Mouse (Mus musculus) testis, postnatal 10 days (tissue): ENCODE measurements around the gene Hectd2.
A peak's percentile ranks its signal among the peaks of the same experiment; 100 is the strongest.

Experiments
- DNase-seq: peaks from one replicate; pipeline ENCODE4 v3.0.0; 2021; ENCODE audit warnings: low spot score

The Hectd2 gene

GRCm38 (mm10) chr19:36554046-36554784, at the start of gene Hectd2:
Hectd2 (plus strand) TSS chr19:36554639.
- peak; percentile 81 for DNase-seq

- no peak for DNase-seq
These were observed 49.7 kb upstream of the Hectd2 start for GRCm38 (mm10) chr19:36504716-36505115.

- DNase-seq, result no peak
These were observed 43.1 kb upstream of the Hectd2 start for GRCm38 (mm10) chr19:36511305-36511704.

GRCm38 (mm10) chr19:36518461-36518860, 36.0 kb upstream of the Hectd2 start:
- DNase-seq, result no peak

DNA sequence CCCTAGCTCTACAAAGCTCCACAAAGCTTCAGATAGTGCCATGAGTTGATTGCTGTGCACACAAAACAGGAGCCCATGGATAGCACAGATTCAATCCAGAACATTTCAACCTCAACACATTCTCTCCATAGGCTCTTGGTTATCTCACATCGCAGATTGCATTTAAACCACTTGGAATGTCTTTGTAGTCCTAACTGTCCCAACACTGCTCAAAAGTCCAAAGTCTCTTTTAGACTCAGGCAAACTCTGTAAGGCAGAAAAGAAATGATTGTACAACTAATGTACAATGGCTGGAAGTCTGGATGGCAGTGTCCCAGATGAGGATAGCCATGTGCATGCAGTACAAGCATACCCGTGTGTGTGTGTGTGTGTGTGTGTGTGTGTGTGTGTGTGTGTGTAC, 32.9 kb upstream of the Hectd2 start:
- DNase-seq, result no peak

- no peak for DNase-seq
These were observed 31.8 kb upstream of the Hectd2 start for GRCm38 (mm10) chr19:36522558-36523195.

DNA sequence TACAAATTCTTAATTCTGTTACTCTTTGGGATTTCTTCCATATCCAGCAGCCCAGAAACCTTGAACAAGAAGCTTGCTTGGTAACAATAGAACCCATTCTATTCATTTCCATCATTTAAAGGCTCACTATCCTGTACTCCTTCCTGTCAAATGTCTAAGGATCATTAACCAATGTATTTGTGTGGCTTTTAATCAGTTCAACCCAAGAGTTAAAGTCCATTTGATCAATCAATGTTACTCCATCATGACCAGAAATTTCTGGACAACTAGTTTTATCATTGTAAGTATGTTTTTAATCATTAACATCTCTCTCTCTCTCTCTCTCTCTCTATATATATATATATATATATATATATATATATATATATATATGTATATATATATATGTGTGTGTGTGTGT, 29.4 kb upstream of the Hectd2 start:
- DNase-seq, result no peak

- DNase-seq, result peak; percentile 71
These were observed 21.4 kb upstream of the Hectd2 start for GRCm38 (mm10) chr19:36533082-36533481.

DNA sequence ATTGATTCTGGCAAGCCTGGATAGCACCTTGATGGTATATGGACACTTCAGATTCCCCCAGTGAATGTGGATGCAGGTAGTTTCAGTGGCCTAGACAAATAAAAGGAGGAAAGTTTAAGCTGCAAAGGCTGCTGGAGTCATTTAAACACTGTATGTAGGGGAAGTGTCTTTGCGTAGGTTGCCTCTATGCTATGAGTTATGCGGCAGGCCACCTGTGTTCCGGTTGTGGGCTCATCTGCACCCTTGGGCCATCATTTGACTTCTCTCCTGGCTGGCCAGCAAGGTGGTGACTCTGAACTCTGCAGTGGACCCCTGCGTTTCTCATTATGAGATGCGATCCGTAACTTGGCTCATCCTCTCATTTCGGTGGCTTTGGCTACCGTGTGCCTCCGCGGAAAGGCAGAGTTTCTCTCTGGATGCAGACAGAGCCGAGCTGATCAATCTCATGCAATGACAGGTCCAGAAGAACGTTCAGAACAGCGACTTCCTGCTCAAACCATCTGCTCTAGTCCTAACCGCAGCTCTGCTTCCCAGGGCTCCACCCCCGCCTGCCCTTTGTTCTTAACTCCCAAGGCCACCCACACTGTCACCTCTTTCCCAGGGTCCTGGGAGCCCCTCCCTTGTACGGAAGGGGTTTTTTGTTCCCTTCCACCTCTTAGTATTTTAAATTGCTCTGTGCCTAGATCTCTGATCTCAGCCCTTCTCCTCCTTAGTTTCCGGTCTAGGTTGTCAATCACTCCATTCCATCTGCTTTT, 20.3 kb upstream of the Hectd2 start:
- peak; percentile 58 for DNase-seq

DNA sequence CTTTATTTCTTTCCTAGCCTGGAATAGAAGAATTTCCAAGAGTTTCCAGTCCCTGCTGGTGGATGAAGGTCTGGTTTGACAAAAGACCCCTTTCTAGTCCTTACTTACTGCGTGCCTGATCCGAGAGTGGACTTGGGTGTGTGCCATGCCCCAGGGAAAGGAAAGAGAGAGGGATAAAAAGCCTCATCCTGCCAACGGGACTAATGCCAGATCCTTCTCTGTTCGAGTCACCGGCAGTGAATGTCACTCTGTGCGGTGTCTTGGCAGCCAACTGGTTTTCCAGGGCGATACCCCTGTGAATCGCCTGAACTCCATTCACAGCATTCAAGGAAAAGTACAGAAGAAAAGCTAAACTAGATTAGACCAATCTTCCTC, 19.7 kb upstream of the Hectd2 start:
- peak; percentile 67 for DNase-seq

DNA sequence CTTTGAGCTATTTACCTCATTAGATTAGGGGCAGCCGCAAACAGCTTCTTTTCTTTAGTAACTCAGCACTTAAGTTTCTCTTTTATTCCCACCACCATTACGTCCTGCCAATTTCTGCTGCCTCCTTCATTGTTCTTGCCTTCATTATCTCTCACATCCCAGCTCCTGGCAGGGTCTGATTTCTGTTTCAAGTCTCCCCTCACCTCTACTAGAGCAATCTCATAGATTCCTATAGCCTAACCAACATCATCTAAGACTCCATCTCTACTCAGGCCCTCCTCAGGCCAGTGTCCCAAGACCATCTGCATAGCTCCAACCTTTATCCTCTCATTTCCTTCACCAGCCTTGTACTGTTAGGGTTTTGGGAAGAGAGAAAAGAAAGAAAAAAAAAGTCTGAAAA, 19.3 kb upstream of the Hectd2 start:
- no peak for DNase-seq

DNA sequence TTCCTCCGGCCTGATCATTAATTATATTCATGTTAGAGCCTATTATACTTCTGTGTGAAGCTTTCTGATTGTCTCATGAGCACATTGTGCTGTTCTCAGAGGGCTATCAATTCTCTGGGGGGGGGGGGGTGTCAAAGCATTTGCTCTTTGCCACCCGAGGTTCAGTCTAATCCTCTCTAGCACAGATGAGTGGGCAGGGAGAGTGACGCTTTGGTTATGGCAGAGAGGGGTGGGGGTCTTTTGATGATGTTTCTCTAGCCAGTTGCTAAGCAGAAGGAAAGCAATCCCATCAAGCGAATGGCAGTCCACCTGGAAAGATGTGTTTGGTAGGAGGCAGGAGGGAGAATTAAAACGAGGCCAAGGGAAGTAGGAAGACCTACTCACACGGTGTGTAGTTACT, 18.6 kb upstream of the Hectd2 start:
- no peak for DNase-seq

DNA sequence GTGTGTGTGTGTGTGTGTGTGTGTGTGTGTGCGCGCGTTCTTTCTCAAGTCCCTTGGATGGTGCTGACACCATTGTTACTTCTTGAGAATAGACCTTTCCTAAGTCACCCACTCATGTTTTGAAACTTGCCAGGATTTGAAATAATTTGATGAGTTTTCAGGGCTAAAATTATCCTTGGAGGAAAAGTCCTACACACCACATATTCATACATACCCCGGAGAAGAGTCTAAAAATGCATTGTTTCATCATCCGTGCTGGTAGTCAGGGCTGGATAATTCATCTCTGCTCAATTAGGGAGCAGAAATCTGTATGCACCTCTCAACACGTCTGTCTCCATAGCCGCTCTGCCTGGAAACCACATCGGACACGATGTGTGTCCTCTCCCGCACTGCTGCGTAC, 17.5 kb upstream of the Hectd2 start:
- no peak for DNase-seq

DNA sequence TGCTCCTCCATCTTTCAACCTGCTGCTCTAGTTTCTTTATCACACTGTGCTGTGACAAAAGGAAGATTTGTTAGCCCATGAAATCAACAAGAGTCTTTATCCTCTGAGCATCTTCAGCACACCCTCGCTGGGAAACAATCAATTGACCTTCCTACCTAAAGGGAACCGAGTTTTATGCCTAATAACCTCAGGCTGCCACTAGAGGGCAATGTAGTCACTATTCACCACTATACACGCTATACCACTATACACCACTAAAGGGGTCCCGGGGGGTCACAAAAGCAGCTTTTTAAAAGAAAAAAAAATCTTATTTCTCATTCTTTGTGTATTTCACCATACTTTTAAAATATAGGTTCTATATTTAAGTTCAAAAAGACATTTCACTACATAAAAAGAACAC, 15.9 kb upstream of the Hectd2 start:
- no peak for DNase-seq

- DNase-seq, result no peak
These were observed 15.1 kb upstream of the Hectd2 start for GRCm38 (mm10) chr19:36539311-36539710.

DNA sequence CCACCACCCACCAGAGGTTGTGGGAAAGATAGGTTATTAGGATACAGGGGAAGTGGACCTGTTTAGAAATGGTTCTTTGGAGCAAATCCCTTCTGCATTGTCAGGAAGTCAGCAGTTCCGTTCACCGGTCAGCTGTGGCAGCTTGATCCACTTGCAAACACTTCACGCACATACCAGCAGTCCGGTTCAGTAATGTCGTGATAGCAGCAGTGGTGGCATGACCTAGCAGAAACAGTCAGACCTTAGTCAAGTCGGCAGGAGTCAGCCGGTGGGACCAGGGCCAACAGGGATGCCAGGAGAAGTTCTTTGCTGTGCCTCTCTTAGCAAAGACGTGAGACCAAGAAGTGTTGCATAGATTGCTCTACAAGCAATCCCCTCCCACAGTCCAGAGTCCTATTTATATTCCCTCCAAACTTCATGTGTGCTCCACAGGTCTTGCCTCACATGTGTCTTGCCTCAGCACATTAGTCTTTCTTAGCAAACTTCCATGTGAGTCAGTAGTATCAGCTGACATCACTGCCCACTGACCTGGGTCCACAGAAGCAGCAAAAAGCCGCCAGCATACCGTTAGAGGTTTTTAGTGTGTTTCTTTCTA, 14.3 kb upstream of the Hectd2 start:
- DNase-seq, result no peak

GRCm38 (mm10) chr19:36540776-36541175, 13.7 kb upstream of the Hectd2 start:
- no peak for DNase-seq

- no peak for DNase-seq
These were observed 836 bp upstream of the Hectd2 start for GRCm38 (mm10) chr19:36553561-36554045.

DNA sequence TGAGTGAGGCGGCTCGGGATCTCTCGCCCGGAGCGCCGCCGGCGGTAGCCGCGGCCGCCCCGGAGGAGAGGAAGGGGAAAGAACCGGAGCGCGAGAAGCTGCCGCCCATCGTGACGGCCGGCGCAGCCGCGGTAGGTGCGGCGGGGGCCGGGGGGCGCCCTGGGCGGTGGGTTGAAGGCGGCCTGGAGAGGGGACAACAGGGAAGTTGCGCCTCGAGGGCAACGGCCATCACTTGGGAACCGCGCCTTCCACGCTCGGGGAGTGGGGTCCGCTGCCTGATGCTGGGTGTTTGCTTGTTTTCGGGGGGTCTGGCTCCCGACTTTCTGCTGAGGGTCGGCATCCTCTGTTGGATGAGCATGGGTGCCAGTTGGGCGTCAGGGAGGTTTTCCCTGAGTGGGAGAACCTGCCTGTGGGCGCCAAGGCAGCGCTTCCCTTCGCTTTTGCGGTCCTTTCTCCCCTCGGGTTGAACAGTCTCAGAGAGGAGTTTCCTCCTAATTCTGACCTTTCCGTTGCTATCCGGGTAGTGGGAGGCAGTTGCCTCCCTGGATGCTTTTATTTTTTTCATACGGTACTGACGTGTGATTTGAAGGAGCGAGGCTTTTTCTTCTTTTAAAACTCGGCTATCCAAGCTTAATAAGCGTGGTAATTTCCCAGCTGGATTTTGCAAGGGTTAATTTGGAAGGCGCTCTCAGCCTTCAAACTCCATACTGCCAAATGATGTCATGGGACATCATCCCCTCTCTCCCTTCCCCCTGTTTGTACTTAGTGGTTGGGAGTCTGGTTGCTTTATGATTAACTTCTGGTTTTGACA, 551 bp downstream of the Hectd2 start:
- DNase-seq, result peak; percentile 76

GRCm38 (mm10) chr19:36559331-36559730, 4.9 kb downstream of the Hectd2 start:
- no peak for DNase-seq

GRCm38 (mm10) chr19:36560160-36560559, 5.7 kb downstream of the Hectd2 start:
- DNase-seq, result no peak

DNA sequence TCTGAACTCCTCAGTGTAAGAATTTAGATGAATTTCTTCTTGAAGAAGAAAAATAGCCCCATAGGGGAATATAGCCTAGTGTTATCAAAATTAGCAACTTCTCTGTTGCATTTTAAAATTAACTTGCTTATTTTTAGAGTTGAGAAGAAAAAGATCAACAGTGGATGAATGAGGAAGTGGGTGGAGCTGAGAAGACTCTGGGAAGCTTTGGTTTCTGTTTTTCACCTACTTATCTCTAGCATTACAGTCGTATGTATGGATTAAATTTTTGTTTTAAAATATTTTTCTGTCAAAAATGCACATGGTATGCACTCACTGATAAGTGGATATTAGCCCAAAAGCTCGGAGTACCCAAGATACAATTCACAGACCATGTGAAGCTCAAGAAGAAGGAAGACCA, 6.7 kb downstream of the Hectd2 start:
- DNase-seq, result no peak
